Mouse (Mus musculus) liver, postnatal 0 days (tissue): ENCODE results near the gene Jak1.

Source experiments
- CTCF ChIP-seq: sonication (generic); IDR thresholded peaks from 2 replicates; pipeline ENCODE4 v1.5.1; 2016; ENCODE audit warnings: antibody characterized with exemption, low read depth
- EP300 ChIP-seq: IDR thresholded peaks from 2 replicates; pipeline ENCODE4 v1.6.1; 2016; ENCODE audit warnings: antibody characterized with exemption, low read depth, mild to moderate bottlenecking

DNA sequence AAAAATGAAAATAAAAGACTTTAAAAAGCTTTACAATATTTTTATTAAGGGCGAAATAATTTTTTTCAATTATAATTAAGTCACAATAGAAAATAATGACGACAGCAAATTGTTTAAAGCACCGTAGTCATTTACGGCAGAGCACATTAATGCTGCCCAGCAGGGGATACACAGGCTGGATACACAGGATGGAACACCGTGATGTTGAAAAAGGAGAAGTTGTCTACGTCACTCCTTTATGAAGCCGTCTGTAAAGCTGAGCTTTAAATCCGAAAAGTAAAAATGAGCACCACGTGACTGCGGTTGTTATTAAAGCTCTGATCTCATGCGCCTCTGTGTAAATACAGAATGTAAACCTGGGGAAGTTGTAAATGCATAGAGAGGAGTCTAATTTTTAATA, 127.1 kb downstream of the Jak1 start:
- no peak for TF ChIP-seq CTCF
- no peak for TF ChIP-seq EP300
